Mouse (Mus musculus) E14TG2a.4 (cell line): ENCODE results near the gene Taf1b.

Source experiments
- CTCF ChIP-seq: conservative IDR thresholded peaks from 2 replicates; pipeline ENCODE4 v1.5.1; 2014; ENCODE audit warnings: low read length
- NANOG ChIP-seq: IDR thresholded peaks from 2 replicates; pipeline ENCODE4 v1.6.1; 2014; ENCODE audit warnings: borderline replicate concordance, low read length, mixed read lengths
- POU5F1 ChIP-seq: IDR thresholded peaks from 2 replicates; pipeline ENCODE4 v1.6.1; 2014; ENCODE audit warnings: low read length, borderline replicate concordance

DNA sequence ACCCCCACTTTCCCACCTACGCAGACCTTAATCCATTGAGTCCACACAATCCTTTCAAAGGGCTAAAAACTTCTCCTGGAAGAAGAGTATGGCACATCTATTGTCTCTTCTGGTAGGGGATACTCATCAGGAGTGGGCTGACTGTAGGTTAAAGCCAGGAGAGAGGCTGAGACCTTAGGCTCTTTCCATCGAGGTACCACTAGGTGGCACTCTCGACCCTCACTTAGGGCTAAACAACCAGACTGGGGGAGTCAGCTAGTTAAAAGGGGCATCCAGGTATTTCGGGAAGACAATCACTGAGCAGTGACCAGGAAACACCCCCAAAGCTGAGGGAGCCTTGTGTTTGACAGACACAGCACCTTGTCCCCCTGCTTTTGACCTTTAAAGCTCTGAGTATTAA lies 27.2 kb upstream of the Taf1b start:
- TF ChIP-seq CTCF: peak; percentile 78
- TF ChIP-seq NANOG: no peak
- TF ChIP-seq POU5F1: no peak
